Mouse (Mus musculus) brain, embryonic 14.5 days (tissue): ENCODE measurements around the gene Mtnr1b. TPM values are rescaled to one million over a fixed set of nuclear protein-coding genes. Genes with fewer than 3 reads are reported as not detected.
A peak's percentile ranks its signal among the peaks of the same experiment; 100 is the strongest.

Experiments
- DNase-seq: peaks from one replicate; pipeline ENCODE4 v3.0.0-alpha.2; 2011; ENCODE audit warnings: low read depth
- CTCF ChIP-seq: fragments of 200-500 bp; IDR thresholded peaks from 2 replicates; pipeline ENCODE4 v1.5.1; 2012; ENCODE audit warnings: inconsistent platforms, mild to moderate bottlenecking, moderate library complexity, borderline replicate concordance; ENCODE audit not compliant: insufficient read depth, insufficient read length; ENCODE audit errors: extremely low read depth
- POLR2A ChIP-seq: fragments of 200-500 bp; IDR thresholded peaks from 2 replicates; pipeline ENCODE4 v1.6.1; 2012; ENCODE audit warnings: mild to moderate bottlenecking, inconsistent platforms, borderline replicate concordance; ENCODE audit not compliant: poor library complexity, insufficient read depth, insufficient read length, severe bottlenecking; ENCODE audit errors: extremely low read depth
- polyA plus RNA-seq: library from polyadenylated mRNA; depleted of rRNA; stranded (reverse); fragments of >200 nt; gene quantifications from 2 replicates; pipeline ENCODE4 v1.2.3, GENCODE M21; 2012; rRNA removed

The Mtnr1b gene
- polyA plus RNA-seq: not detected in 2 replicates

DNA sequence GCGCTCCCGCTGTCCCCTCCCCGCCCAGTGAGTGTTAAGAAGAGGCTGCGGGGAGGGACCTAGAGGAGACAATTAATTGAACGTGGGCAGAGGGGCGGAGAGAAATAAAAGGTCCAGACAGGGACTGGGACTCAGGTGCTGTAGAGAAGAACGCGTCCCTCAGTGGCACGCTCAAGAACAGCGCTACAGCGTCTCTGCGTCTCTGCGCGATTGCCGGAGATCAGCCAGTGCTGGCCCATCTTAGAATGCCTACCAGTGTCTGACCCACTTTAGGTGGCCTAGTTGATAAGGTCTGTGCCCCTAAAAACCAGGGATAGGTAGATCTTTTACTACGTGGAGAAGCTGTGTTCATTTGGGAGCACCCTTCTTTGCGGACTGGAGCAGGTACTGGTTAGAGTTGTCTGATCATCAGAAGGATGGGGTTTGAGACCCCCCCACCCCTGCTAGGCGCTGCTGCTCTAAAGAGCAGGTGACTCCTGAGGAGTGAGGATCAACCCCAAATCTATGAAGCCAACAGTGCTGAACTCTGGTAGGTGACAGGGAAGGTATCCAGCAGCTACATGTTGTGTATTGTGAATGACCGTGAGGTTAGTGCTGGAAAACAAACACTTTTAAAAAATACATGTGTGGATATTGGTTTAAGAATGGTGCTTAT lies at the start of gene Mtnr1b:
Gene Mtnr1b (minus strand): TSS at position 51 of the 655 bp plus-strand sequence.
- TF ChIP-seq POLR2A (no peak), CTCF (no peak)
- no peak for DNase-seq

DNA sequence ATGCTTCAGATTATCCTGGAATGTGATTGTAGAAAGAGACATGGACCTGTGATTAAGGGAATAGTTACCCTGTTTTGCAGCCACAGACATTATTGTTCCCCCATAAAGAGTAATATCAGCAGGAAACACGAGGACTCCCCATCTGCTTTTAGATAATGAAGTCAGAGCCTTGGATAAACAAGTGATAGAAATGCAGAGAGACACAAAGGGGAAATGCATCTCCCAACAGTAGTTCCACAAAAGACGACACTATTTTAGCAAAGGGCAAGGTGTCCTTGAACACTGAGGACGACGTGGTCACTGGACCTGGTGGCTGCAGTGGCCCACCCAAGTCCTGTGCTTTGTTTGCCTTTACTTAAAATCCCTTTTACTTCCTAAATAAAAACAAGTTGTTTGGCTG lies 45.9 kb upstream of the Mtnr1b start:
- TF ChIP-seq POLR2A: no peak
- TF ChIP-seq CTCF: no peak

GRCm38 (mm10) chr9:15919373-15920005 lies 45.1 kb upstream of the Mtnr1b start:
- DNase-seq: peak; percentile 80
- TF ChIP-seq CTCF: peak; percentile 58; the same call in 1 of the 2 replicates
- no peak for TF ChIP-seq POLR2A

More for the DNA sequence above, 45.9 kb upstream of the Mtnr1b start:
- no peak for DNase-seq

- TF ChIP-seq CTCF (no peak), POLR2A (no peak)
These were observed 42.2 kb upstream of the Mtnr1b start for GRCm38 (mm10) chr9:15916600-15916999.

DNA sequence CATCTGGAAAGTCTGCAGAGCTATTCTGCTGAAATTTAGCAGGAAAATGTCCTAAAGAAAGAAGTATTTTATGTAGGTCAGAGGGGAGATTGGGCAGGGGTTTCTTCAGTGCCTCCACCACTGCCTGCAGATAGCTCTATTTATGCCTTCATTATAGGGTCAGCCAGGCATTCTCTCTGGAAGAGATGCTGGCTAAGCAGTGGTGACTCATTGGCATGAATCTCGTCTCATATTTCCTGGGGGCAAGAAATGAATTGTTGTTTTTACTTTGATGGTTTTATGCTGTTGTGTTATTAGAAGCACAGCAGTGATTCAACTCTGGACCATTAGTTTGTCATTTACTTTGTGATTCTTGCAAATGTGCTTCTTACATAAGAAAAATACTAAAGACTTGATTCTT lies 38.4 kb upstream of the Mtnr1b start:
- no peak for TF ChIP-seq POLR2A
- no peak for TF ChIP-seq CTCF
- DNase-seq: no peak

More at GRCm38 (mm10) chr9:15916600-15916999, 42.2 kb upstream of the Mtnr1b start:
- DNase-seq: no peak

DNA sequence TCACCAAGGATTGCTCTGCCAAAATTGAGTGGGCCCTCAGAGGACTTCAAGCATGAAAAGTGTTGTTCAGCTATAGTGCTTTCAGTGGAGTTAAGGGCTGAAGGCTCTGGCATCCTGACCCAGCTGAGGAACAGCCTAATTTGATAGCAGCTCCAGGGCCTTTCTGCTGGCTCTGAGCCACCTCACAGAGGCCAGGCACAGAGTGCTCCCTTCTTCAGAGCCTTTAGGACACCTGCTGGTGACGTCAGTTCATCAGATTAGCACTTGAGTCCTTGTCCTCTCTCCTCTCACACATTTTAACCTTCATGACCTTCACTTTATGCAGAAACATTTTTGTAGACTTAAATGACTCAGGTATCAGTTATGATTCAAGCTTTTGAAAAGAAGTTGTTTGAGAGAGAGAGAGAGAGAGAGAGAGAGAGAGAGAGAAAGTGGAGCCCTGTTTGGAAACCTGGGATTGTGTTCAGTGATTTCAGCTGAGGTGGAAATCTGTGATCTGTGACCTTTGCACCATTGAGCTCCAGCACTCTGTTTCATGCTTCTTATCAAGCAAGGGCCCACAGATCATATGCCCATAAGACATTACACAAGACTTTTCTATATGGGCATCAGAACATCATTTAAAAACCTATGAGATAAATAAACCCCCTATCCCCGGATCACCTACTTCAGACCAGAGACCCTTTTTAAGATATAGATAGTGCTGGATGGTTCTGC lies 35.2 kb upstream of the Mtnr1b start:
- TF ChIP-seq POLR2A (no peak), CTCF (no peak)
- no peak for DNase-seq

DNA sequence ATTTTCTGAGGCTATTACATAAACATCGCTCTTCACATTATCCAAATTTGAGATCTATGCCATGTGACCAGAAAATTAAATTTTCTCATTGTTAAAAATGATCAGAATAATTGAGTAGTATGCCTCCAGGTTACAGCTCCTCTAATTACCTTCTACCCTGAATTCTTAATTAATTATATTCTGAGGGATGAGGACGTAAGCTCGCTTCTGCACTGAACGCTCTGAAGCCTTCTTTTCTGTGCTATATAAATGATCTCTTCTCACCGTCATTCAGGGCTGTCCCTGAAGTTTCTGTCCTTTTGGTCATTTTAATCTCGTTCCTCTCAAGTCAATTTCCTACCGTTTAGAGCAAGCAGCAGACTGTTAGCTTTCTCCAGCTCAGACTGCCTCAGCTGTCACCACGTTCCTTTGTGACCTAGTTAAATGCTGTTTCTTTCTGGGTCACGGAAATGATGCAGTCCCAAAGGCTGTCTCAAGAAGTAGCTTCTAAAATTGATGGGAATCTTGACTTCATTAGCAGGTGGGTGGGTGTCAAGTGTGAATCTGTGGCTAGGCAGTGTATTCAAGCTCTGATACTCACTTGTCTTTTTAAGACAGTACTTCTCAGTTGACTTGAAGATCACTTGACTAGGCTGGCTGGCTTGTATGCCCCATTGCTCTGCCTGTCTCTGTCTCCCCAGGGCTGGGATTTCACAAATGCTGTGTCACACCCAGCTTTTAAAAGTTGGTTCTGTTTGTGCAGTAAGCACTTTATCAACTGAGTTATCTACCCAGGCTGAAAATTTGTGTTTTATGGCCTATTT lies 29.8 kb upstream of the Mtnr1b start:
- DNase-seq: peak; percentile 62
- TF ChIP-seq POLR2A (no peak), CTCF (no peak)

- DNase-seq: peak; percentile 55
- TF ChIP-seq CTCF (no peak), POLR2A (no peak)
These were observed 23.8 kb upstream of the Mtnr1b start for GRCm38 (mm10) chr9:15898112-15898511.

GRCm38 (mm10) chr9:15886756-15887155 lies 12.4 kb upstream of the Mtnr1b start:
- peak; percentile 73 for DNase-seq
- TF ChIP-seq POLR2A (no peak), CTCF (no peak)

DNA sequence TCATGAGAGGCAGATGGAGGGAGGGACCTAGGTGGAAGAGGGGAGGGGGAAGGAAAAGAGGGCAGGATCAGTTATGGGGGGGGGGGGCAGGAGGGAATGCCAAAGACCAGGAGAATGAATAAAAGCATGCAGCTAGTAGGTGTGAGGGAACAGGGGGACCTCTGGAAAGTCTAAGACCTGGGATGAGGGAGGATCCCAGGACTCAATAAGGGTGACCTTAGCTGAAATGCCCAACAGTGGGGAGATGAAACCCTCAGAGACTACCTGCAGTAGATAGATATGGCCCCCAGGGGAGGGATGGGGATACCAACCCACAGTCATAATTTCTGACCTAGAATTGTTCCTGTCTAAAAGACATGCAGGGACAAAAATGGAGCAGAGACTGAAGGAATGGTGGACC lies 6.4 kb upstream of the Mtnr1b start:
- DNase-seq: no peak
- TF ChIP-seq POLR2A (no peak), CTCF (no peak)
